Mouse (Mus musculus) mouse trophoblast stem cell (cell line): Measurements from ENCODE around the gene Heatr5a.

Experiments used
- in situ Hi-C, 2 experiments: fragments of 300-500 bp; cut with MseI, MboI; formaldehyde crosslinking; loops; 2 replicates in 1 of 2; 3 replicates in 1 of 2; pipeline ENCODE4 v1.15.1; 2025

Gene Heatr5a

GRCm38 (mm10) chr12:51886369-51886768 is 84.8 kb downstream of the Heatr5a start:
- in situ Hi-C loops = no loop called here

DNA sequence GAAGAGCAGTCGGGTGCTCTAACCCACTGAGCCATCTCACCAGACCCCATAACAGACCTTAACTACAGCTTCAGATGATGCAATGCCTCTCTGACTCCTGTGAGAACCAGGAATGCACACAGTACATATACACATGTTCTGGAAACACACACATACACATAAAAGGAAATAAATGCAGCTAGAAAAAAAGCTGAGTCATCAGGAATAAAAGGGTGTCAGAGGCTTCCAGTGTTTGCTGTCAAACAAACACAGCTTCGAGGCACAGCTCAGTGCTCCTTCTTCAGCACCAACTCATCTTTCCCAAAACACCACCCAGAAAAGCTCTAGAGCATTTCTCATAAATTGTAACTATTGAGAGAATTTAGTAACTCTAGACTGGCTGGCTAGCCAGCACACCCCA is 86.3 kb downstream of the Heatr5a start:
- in situ Hi-C loops = no loop called here

DNA sequence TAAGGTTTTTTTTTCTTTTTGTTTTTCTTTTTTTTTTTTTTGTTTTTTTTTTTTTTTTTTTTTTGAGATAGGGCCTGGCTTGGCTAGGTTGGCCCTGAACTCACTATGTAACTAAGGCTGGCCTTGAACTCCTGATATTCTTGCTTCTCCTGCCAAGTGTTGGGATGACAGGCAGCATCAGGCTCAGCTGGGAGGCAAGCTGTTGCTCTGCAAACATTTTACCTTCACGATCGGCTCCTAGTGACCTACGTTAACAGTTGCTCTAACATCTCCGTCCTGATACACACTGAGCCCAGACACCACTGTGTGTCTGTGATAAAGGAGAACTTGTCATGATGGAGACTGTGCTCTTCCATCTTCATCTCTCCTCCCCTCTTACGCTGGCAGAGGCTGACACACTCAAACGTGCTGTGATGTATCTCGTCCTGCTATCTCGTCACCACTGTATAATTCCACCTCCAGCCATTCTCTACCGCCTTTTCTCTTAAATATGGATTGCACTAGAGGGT is 87.8 kb downstream of the Heatr5a start:
- in situ Hi-C loops = no loop called here

DNA sequence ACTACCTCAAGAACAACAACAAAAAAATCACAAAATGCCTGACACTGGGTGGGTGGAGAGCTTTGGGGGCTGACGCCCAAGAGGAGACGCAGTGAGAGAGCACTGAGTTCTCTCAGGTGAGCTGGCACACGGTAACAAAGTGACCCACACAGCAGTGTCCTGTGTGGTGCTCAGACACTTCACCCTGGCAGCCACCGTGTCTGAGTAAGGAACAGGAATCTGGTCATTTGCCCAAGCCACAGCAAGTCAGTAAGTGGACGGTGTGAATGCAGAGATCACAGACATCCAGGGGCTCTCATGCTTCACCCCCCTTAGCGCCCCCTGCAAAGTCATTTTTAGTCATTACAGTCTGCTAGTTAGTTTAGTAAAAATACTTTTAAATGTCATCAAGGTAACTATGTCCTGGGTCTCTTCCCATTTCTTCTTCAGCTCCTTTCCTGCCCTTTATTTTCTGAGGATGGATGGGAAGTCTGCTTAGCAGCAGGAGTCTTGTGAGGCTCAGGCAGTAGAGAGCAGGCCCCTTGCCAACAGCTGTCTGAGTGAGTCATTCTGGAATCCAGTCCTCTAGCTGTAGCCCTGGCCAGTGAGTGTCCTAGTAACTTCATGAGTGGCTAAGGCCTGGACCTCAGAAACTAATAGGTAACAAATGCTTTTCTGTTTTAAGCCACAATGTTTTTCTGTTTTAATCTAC is 88.4 kb downstream of the Heatr5a start:
- in situ Hi-C loops = no loop called here

DNA sequence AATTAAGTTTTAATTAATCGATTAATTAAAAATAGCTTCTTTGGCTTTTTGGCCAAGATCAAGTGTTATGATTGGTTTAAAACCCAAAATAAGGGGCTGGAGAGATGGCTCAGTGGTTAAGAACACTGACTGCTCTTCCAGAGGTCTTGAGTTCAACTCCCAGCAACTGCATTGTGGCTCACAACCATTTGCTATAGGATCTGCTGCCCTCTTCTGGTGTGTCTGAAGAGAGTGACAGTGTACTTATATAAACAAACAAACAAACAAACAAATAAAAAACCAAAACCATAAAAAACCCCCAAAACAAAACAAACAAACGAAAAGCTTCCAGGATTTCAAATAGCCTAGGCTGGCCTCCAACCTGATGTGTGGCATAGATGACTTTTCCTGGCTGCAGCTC is 89.3 kb downstream of the Heatr5a start:
- in situ Hi-C loops = no loop called here

GRCm38 (mm10) chr12:51871446-51872144 is 99.5 kb downstream of the Heatr5a start:
- in situ Hi-C loops = no loop called here

DNA sequence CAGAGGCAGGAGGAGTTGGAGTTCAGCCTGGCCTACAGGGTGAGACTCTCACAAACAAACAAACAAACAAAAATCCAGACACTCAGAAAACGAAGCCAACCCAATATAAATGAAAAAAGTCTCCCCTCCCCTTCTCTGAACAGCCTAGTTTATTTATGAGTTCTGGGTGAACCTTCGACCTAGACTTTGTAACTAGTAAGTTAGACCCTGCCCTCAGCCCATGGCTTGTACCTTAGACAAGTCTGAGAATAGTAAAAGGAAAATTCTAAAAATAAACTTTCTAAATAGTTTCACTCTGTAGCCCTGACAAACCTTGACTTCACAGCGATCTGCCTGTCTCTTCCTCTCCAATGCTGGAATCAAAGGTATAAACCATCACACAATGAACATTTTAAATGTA is 101.6 kb downstream of the Heatr5a start:
- in situ Hi-C loops = no loop called here

DNA sequence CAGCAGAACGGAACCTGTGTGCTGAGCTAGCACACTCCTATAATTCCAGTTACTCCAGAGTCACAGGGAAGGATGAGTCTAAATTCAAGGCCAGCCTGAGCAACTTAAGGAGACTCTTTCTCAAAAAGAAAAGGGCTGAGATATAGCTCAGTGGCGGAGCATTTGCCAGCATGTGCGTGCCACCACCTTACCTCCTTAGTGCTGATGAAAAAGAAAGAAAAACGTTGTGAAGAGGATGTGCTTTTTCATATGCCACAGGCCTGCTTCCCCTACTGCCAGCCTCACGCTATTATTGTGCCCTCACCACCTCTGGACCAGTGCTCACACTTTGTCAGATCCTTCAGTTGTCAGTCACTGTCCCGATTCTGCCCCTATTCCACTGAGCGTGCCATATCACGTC is 104.0 kb downstream of the Heatr5a start:
- in situ Hi-C loops = no loop called here

DNA sequence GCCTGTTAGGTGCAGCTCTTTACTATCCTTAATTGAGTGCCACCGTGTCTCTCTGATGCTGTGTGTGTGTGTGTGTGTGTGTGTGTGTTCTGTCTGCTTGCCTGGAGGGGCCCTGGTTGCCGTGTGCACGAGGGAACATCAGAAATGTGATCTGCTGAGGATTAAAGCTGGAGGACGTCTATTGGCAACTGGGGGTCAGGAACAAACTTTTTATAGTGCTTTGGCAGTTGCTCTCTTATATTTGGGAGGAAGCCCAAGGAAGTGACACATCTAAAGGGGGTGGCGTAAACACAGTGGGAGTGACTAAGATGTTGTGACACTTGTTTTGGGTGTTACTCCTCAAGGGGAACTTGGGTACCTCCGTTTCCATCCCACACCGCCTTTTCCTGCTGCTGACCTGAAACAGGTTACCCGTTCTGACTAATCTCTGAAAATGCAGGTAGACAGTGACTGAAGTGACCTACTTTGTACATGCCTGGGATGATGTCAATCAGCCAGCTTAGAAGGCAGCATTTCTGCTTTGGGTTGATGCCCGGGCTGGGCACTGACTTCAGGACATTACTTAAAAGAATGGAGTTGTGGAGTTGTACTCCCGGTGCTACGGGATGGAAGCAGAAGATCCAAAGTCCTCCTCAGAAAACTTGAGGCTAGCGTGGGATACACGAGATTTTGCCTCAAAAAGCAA is 104.8 kb downstream of the Heatr5a start:
- in situ Hi-C loops = no loop called here

GRCm38 (mm10) chr12:51865790-51866179 is 105.3 kb downstream of the Heatr5a start:
- in situ Hi-C loops = no loop called here

DNA sequence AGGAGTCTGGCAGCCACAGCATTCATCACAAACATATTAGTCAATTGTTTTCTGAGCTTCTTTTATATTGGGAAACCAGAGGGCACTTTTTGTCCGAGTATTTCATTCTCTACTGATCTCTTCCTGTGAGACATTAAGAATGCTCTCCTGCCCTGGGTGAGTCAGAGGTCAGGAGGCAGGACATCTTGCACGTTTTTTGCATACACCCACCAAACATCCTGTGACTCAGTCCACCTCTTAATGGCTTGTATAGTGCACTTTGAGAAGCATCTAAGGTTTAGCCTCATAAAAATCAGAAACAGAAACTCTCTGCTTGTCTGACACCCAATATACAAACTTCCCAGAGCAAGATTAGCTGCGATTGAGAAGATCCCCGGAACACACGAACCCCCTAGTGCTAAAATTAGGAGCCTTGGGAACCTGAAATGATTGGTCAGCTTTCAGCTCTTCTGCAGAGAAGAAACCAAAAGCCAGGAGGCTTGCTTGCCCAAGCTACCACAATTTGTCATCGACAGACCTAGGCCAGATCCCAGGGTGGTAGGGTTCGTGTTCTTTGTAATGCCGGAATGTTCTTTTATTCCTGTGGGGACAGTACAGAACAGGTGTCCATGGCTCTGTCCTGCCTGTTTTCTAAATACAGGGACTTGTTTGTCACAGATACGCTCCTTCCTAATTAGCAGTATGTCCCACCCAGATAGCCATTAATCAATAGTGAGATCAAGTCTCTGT is 105.9 kb downstream of the Heatr5a start:
- in situ Hi-C loops = no loop called here

DNA sequence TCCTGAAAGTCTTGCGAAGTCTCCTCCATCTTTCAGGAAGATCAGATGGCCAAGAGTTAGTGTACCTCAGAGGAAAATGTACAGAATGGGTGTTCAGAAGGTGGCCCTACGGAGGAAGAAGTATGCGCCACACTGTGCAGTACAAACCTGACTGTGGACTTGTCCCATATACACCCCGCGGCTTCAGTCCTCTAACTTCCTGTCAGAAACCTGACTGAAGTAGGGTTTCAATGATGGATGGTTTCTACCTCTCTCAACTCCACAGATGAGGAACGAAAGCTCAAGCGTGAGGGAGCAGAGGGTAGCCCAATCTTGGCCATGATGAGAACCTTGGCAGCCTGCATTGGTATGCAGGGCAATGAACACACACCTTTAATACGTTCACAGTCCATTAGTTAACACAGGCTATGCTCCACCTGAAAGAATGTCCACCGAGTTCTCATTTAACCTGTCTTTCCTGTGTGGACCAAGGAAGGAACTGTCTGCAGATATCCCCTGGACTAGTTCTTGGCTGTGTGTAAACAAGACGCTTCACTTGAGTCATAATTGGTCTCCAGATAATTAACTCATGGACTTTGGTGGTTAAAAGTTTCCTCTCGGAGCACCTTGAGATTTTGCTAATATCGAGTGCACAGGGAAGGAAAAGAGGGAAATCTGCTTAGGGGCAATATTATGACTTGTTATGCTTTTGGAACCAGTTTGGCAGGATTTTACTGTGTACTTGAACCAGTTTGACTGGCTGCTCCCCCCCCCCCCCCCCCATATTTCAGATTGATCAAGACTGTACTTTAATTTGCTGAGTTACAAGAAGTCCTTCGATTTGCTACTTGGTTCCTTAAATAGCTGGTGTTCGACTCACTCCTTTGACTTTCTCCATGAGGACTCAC is 107.8 kb downstream of the Heatr5a start:
- in situ Hi-C loops = no loop called here

GRCm38 (mm10) chr12:51858134-51859028 is 112.7 kb downstream of the Heatr5a start:
- in situ Hi-C loops = no loop called here

DNA sequence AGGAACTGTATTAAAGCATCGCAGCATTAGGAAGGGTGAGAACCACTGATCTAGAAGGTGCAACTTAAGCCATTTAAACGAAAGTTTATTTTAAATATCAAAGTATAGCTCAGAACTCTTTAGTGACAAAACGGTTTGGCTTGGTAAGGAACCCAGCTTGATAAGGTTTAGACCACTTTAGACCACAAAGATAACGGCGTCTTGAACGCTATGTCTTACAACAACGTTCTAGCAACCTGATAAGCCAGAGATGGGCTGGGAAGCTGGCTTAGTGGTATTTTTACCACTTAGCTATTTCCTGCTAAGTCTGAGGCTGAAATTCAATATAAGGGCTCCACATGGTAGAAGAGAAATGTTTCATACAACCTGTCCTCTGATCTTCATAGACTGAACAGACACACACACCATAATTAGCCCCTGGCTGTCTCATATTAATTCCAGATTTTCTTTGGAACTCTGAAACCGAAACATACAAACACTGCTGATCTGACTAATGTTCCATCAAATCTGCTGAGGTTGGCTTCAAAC is 114.3 kb downstream of the Heatr5a start:
- in situ Hi-C loops = no loop called here

DNA sequence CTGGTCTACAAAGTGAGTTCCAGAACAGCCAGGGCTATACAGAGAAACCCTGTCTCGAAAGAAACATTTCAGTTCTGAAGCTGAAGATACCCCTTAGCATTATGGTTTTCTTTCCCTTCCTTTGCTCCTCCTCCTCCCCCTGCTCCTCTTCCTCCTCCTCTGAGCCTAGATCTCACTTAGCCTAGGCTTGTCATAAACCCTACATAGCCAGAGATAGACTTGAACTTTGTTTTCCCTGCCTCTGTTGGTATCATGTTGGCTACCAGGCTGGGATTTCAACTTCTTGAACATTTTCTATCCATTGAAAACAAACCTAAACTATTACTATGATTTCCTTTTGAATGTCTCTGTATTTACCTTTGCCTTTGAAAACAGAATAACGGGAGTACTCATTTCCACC is 115.2 kb downstream of the Heatr5a start:
- in situ Hi-C loops = no loop called here

- in situ Hi-C loops = no loop called here
These were observed 115.7 kb downstream of the Heatr5a start for GRCm38 (mm10) chr12:51855453-51855852.

GRCm38 (mm10) chr12:51851617-51852016 is 119.5 kb downstream of the Heatr5a start:
- in situ Hi-C loops = no loop called here

DNA sequence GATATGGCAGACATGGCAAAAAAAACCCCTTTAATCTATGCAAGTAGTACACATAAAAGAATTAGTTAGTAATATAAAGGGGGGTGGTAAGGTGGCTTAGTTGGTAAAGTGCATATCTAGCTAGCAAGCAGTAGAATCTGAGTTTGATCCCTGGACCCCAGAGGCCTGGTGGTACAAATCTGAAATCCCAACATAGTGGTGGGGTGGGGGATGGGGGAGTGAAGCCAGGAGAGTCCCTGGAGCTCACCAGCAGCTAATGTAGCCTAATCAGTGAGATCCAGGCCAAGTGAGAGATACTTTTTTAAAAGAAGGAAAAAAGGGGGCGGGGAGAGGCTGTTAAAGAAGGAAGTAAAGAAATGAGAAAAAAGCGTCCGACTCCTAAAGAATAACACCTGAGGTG is 120.0 kb downstream of the Heatr5a start:
- in situ Hi-C loops = no loop called here

DNA sequence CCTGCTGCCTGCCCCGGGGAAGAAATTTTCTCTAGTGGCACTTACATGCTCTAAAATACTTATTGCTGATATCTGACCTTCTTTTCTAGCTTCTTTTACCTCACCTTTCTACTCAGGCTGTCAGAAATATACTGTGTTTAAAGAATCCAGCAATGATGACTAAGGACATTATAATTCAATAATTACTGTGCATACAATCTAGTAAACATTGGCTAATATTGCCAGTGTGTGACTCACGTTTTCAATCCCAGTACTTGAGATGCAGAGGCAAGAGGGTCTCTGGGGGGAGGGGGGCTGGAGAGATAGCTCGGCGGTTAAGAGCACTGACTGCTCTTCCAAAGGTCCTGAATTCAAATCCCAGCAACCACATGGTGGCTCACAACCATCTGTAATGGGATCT is 120.8 kb downstream of the Heatr5a start:
- in situ Hi-C loops = no loop called here

DNA sequence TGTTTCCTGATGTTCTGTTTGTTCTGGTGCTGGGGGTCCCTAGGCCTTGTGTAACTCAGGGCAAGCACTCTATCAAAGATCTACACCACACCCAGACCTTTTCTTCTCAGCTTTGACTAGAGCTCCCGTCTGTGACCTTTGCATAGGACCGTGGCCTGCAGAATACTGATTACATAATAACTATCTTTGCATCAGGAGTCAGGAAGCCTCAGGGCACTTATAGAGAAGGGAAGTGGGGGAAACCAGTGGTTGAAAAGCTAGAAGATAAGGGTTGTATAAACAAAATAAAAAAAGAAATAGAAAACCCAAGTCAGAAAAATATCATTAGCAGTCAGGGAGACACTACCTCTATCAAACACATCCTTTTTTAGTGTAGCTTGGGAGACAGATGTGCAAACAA is 121.2 kb downstream of the Heatr5a start:
- in situ Hi-C loops = no loop called here
